Mouse (Mus musculus): ENCODE results near the gene Olfml2b. TPM values are rescaled to one million over a fixed set of nuclear protein-coding genes. Genes with fewer than 3 reads are reported as not detected.

Olfml2b gene
- total RNA-seq (2014; fragmentation: Nextera tagmentation) (not detected in 2 replicates), total RNA-seq (2017) (0.90 and 1.1 TPM in 2 replicates)

DNA sequence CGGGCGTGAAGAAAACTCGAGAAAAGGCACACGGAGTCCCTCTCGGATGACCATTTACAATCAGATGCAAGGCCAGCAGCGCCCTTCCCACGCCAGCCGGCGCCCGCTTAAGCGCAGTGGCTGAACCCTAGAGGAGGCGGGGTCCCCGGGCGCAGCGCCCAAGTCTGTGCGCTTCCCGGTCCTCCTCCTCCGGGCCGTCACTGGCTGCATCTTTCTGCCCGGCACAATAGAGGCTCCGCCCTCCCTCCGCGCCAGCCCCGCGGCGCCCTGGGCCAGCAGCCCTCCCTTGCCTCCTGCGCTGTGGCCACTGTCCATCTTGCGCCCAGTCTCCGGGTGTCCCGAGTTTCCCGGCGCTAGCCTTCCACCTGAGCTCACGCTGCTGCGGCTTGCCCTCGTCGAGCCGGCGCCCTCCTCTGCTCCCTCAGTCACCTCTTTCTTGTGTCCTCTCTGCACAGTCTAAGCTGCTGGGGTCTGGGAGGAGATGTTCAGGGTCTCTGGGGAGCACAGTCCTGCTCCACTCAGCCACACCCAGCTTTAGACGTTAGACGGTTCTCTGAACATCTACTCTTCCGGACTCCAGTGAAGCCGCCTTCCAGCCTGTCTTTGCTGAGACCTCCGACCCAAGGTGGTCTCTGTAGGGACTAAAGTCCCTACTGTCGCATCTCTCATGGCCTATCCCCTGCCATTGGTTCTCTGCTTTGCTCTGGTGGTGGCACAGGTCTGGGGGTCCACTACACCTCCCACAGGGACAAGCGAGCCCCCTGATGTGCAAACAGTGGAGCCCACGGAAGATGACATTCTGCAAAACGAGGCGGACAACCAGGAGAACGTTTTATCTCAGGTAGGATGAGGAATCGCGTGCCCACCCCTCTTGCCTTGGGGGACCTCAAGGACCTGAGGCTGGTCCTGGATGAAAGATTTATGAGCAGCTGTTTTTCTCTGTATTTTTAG lies at the start of gene Olfml2b:
TSS of gene Olfml2b (plus strand) at position 278 of the 951 bp plus-strand sequence.
- peak; percentile 98 for ATAC-seq (replicated peaks; ENCODE audit: poor library complexity, severe bottlenecking)

DNA sequence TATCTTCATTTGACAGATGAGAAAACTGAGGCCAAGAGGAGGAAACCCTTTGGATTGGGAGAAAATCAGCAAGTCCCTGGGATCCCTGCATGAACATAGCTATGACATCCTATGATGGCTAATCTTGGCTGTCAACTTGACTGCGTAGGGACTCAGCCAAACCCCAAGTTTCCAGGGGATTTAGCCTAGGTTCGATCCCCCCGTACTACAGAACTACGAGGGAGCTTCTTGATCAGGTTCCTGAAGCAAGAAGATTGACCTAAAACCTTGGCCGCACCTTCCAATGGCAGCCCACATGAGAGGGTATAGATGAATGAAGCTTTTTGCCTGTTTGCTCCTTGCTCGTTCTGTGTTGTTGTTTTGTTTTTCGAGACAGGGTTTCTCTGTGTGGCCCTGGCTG lies 49.8 kb upstream of the Olfml2b start:
- ATAC-seq (replicated peaks; ENCODE audit: poor library complexity, severe bottlenecking): no peak

DNA sequence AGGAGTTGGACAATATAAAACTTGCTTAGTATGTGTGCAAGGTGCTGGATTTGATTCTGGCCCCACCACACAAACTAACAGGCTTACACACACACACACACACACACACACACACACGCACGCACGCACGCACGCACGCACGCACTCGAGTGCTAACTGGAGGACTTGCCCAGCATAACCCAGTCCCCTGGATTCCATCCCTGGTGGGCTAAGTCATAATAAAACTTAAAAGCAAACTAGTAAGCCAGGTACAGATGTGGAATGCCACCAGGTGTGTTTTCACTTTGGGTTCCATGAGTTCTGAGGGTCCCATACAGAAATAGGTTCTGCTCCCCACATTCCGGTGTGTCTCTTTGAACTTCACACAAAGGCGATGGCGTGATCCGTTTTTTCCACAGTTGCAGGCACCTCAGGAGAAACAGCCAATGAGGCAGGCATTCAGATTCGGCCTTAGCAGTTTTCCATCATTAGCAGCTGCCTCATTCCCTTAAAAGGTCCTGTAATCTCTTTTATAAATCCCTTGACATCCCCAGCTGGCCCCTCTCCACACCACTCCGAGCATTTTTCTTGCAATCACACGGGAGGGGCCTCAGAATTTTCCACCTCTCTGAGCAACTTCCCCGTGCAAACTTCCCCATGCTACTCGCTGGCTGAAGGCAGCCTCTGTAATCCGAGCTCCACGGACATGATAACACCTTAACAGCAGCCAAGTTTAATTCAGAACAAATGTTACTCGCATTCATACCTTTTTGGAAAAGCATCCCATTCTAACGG lies 38.9 kb upstream of the Olfml2b start:
- 0 out of 2 replicates have a peak, but pooled peaks have one; percentile 23 for ATAC-seq (replicated peaks; ENCODE audit: poor library complexity, severe bottlenecking)

DNA sequence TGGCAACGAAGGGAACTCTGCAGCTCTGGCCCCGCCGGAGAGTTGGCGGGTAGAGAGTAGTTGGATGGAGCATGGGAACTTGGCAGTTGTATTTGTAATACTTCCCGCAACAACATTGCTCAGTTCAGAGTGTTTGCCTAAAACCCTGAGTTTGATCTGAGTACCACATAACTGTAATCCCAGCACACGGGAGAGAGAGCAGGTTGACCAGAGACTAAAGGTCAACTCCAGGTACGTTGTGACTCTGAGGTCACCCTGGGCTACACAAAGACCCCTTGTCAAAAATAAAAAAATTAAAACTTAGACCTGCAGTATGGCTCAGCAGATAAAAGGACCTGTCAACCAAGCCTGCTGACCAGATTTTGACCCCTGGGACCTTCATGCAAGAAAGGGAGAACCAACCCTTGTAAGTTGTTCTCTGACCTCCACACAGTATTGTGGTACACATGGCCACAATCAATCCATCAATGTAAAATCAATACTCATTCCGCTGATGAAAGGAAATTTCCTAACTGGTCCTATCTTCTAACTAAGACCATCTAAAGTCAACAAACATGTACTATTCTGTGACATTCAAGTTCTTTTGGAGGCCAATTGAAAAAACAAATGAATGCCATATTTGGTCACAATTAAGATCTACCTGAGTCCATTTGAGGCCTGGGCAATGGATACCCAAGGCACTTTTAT lies 37.0 kb upstream of the Olfml2b start:
- no peak for ATAC-seq (replicated peaks; ENCODE audit: poor library complexity, severe bottlenecking)

DNA sequence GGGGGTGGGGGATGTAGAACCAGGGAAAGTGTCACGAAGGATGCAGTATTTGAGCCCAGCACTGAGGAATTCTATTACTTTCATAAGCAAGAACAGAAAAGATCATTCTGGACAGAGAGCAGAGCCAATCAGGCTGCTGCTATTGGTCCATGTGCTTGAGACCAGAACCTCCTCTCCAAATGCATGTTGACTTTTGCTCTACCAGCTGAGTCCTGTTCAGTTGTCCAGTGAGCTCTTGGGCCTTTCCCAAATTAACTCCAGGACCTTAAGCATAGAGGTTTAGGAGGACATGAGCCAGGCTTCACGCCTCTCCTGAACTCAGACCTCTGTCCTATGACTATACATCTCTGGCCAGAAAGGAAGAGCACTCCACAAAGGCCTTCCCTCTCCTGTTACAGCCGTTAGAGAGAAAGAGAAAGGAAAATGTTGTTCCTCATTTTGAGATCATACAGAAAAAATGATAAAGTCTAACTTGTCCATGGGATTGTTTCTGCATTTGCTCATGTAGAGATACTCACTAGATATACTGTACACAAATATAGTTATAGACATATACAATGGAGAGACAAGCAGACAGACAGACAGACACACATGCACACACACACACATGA lies 35.8 kb upstream of the Olfml2b start:
- ATAC-seq (replicated peaks; ENCODE audit: poor library complexity, severe bottlenecking): peak; percentile 48

DNA sequence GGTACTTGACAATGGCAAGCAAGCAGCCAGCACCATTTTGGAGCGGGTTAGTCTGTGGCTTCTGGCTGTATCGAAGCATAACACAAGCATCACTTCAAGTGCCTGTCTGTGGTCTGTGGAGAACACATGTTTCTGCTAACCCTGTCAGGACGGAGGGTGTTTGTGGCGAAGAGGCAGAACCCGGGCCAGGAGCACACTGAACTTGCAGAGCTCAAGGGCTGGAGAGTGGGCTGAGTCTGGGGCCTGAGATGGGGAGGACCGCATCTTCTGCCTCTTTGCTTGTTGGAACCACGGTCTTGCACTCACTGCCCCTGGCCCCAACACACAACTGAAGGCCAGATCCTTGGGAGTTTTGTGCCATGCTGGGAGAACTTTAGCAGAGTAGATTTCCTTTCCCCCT lies 34.5 kb upstream of the Olfml2b start:
- ATAC-seq (replicated peaks; ENCODE audit: poor library complexity, severe bottlenecking): peak; percentile 15; the same call in 1 of the 2 replicates

DNA sequence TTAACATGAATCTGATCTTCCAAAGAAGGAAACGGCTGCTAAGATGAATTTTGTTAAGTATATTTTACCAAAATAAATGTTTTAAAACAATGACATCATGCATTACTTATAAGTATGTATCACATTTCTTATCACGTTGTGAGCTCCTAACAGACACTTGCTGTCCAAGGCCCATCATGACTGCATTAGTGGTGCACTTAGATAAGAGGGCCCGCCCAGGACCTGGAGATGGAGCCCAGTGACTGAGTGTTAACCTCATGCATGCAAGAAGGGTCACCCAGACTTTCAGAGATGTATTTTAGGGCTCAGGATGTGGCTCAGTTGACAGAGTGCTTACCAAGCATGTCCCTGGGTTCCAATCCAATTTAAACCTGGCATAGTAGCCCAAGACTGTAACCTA lies 34.0 kb upstream of the Olfml2b start:
- ATAC-seq (replicated peaks; ENCODE audit: poor library complexity, severe bottlenecking): no peak

DNA sequence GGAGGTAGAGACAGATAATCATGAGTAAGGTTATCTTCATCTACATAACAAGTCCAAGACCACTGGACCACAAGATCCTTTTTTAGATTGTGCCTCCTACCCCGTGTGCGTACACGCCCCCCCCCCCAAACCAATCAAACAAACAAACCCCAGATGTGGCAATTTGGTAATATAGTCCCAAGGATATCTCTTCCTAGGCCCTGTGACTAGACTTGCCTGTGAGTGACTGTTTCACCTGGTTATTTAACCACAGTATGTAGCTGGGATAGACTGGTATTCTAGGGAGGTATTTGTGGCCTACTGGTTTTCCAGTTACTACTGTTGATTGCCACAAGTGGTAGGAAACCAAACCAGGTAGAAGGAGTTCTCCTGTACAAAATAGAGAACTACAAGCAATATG lies 33.6 kb upstream of the Olfml2b start:
- ATAC-seq (replicated peaks; ENCODE audit: poor library complexity, severe bottlenecking): 0 out of 2 replicates have a peak, but pooled peaks have one; percentile 1

DNA sequence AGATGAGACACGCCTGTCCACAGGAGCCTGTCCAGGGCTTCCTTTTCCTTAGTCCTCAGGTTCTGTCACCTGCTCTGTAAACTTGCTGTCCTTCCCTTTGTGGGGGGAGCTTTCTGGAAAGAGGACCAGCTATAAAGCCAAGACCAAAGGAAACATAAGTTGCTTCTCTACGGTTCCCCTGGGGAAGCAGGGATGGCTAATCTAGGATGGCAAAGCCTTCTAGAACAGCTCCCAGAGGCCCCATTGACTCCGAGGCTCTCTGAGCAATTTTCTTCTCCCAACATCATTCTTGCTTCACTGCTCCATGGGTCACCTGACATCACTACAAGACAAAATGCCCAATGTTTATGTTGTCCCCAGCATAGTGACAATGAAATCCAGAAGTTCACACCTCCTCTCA lies 32.7 kb upstream of the Olfml2b start:
- ATAC-seq (replicated peaks; ENCODE audit: poor library complexity, severe bottlenecking): no peak

DNA sequence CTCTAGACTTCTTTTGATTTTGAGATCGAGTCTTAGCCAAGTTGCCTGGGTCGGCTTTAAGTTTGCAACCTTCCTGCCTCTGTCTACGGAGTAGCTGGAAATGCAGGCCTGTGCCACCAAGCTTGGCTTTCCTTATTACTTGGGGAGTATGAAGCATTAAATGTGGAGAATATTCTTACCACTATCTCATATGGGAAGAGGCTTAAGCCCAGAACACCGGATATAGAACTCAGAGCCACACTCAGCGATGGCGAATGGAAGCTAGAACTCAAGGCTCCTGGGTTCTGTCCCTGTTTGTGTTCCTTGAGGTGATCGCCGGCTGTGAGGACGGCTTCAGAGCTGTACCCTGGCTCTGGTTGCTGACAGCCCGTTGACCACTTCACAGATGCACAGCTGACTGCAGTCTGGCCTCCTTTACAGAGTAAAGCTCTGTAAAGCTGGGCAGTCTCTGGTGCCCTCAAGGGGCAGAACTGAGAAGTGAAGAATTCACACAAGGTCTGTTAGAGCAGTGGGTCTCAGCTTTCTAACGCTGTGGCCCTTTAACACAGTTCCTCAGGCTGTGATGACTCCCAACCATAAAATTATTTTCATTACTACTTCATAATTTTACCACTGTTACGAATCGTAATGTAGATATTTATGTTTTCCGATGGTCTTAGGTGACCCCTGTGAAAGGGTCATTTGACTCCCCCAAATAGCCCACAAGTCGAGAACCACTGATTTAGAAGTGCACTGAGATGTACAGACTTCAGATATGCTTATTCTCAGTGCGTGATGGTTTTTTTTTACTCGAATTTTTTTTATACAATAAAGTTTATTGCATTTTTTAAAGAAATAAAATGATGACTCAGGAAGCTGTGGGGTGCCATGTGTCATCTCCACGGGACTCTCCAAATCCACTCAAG lies 31.1 kb upstream of the Olfml2b start:
- ATAC-seq (replicated peaks; ENCODE audit: poor library complexity, severe bottlenecking): peak; percentile 94

DNA sequence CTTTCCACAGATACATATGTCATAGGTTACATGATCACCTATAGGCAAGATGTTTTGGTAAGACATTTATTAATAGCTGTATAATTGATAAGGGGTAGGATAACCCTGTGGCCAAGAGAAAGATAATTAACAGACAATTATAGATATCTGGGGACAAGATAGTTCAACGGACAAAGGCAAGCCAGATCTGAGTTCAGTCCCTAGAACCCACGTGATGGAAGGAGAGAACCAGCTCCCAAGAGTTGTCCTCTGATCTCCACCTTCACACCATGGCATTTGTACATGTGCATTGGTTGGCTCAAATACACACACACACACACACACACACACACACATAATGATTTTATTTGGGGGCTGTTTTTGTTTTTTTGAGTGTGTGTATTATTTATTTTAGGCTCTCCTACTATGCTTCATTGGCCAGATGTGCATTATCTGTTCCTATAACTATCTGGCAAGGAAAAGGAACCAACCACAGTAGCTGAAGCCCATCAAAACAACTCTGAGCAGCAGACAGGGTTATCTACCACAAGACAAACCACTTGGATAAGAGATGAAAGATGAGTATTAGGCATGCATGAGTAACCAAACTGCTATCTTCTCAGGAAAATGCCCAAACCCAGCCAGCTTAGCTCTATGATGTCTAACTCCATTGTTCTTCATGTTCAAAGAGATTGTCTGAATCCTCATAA lies 24.5 kb upstream of the Olfml2b start:
- no peak for ATAC-seq (replicated peaks; ENCODE audit: poor library complexity, severe bottlenecking)

DNA sequence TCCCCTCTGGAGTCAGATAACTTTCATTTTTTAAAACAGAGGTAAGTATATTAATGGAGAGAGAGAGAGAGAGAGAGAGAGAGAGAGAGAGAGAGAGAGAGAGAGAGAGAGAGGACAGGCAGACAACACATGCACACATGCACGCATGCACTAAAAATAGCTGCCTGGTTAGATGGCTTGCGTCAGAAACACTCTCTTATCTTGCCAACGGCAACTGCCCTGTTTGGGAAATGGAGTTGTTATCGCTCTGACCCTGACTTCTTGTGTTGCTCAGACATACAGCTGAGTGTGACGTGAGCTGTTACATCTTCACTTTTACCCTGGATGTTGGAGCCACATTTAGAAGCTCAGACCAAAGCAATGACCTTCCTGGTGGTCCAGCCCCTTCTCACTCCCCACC lies 21.4 kb upstream of the Olfml2b start:
- peak; percentile 94 for ATAC-seq (replicated peaks; ENCODE audit: poor library complexity, severe bottlenecking)

DNA sequence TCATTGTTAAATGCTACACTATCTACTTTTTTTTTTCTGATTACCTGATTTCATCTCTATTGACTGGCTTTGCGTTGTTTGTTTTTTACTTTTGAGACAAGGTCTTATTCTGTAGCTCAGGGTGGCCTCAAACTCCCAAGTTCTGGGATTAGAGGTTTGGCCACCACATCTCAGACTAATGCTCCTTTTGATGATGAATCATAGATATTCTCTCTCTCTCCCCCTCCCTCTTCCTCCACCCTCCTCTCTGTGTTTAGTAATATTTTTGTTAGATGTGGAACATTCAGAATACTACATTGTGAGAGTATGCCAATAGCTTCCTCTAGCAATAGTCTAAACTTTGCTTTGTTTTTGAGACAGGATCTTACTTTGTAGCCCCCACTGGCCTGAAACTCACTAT lies 20.9 kb upstream of the Olfml2b start:
- ATAC-seq (replicated peaks; ENCODE audit: poor library complexity, severe bottlenecking): no peak

DNA sequence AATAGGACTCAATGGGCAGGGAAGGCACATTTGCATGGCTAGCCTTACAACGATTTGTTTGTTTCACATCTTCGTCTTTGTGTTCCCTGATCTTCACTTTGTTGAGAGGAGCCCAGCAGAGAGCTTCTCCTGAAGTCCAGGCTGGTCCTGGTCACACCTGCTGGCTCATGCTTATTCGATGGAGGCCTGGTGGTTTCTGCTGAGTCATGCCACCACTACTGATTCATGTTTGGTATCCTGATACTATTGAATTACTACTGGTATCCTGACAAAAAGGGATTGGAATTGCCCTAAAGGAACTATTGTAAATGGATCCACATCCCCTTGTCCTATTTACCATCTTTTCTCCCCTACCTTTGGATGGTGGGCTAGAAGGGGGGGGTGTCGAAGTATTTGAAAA lies 13.8 kb upstream of the Olfml2b start:
- no peak for ATAC-seq (replicated peaks; ENCODE audit: poor library complexity, severe bottlenecking)

DNA sequence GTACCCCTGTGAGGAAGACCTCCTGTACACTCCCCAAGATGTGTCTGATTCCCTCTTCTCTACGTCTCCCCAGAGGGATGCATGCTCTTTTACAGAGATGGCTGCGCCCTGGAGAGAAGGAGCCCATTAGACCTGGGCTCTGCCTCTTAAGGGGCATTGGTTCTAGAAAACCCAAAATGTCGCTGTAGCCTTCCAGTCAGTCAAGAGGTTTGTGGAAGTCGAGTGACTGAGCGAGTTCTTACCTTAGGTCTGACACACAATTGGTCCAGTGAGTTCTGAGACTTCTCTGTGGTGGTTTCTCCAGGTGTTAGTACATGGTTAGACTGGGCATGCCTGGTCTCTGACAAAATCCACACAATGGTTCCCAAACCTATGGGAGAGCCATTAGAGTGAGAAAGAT lies 12.8 kb upstream of the Olfml2b start:
- ATAC-seq (replicated peaks; ENCODE audit: poor library complexity, severe bottlenecking): no peak

DNA sequence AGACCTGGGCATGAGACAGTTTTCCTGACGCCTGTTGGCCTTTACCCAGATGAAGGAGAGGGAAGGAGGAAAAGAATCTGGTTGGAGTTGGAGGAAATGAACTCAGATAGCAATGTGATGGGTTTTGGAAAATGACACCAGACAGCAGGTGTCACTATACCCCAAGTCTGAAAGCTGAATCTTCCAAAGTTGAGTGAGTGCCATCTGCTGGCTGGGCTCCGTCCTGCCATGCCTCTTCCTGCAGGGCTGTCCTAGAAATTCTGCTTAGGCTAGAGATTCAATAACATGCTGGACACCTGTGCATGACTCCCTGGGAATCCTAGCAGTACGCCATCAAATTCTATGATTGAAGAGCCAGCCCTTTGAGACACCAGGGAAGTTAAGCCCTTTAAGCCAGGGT lies 11.9 kb upstream of the Olfml2b start:
- ATAC-seq (replicated peaks; ENCODE audit: poor library complexity, severe bottlenecking): peak; percentile 100

DNA sequence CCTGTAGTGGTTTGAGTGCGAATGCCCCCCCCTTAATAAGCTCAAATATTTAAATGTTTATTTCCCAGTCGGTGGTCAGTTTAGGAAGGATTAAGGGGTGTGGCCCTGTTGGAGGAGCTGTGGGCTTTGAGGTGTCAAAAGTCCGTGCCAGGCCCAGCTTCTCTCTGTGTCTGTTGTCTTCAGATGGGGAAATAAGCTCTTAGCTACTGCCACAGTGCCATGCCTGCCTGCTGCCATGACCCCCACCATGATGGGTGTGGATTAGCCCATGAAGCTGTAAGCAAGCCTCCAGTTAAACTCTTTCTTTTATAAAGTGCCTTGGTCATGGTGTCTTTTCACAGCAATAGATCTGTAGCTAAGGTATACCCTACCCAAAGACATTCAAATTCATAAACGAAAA lies 11.5 kb upstream of the Olfml2b start:
- ATAC-seq (replicated peaks; ENCODE audit: poor library complexity, severe bottlenecking): no peak

DNA sequence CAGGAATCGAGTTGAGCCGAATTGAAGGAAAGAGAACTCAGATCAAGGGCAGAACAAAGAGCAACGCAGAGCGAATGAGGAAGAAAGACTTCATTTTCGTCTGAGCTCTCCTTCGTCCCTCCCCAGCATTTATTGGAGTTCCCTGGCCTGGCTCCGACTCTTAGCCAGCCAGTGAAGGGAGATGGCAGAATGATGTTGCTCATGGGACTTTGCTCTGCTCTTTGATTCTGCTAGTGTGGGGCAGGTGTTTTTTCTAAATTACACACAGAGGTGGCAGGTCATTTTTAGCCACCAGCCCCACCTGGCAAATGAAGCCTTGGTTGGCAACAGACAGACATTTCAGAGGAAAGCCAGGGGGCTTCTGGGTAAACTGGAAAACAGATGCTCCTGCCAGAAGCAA lies 5.4 kb upstream of the Olfml2b start:
- ATAC-seq (replicated peaks; ENCODE audit: poor library complexity, severe bottlenecking): no peak

All from granulocyte monocyte progenitor cell, adult 5-6 weeks (primary cell).